Mouse (Mus musculus): Measurements from ENCODE around the gene Skap2.

Gene Skap2

DNA sequence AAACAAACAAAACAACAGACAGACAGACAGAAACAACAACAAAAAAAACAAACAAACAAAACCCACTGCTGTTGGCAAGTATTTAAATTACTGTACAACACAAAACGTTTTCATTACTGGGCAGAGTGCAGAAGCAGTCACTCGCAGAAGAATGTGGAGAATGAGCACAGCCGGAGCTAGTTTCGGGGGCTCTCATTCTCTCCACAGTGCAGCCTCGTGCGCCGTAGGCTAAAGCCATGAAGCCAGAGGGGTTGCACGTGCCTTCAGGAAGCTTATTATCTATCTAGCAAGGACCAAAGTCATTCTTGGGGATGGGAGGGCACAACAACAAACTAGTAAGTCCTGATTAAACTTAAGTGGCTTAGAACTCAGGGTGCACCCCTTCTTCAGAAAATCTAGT lies 152.0 kb downstream of the Skap2 start:
- Histone ChIP-seq H3K27me3 (ENCODE audit: control insufficient read depth, insufficient read depth, low read length, poor library complexity, severe bottlenecking) (no peaks in the 10 kb centered on the region), H3K36me3 (ENCODE audit: control insufficient read depth, insufficient read depth, low read length, poor library complexity, severe bottlenecking) (no peaks in the 10 kb centered on the region)
- no peak for DNase-seq (ENCODE audit: low read depth, low spot score)

DNA sequence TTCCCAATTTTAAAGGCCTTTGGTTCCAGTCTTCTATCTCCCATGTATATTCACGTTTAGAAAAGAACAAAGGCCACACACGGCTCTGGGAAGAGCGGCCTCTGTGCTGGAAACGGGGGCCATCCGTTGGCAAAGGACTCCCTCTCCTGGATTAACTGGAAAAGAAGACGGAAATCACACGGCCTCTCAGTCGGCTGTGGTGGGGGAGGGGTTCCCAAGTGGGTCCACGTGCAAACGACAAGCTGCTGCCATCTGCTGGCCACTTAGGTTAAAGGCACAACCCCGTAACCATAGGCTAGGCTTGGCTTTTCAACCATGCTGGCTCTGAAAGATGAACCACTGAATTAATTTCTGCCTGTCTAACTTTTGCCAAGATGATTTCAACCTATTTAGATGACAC lies 154.5 kb downstream of the Skap2 start:
- no peaks in the 10 kb centered on the region for H3K27me3 ChIP-seq (ENCODE audit: control insufficient read depth, insufficient read depth, low read length, poor library complexity, severe bottlenecking)
- no peaks in the 10 kb centered on the region for H3K36me3 ChIP-seq (ENCODE audit: control insufficient read depth, insufficient read depth, low read length, poor library complexity, severe bottlenecking)
- DNase-seq (ENCODE audit: low read depth, low spot score) = peak; percentile 84

DNA sequence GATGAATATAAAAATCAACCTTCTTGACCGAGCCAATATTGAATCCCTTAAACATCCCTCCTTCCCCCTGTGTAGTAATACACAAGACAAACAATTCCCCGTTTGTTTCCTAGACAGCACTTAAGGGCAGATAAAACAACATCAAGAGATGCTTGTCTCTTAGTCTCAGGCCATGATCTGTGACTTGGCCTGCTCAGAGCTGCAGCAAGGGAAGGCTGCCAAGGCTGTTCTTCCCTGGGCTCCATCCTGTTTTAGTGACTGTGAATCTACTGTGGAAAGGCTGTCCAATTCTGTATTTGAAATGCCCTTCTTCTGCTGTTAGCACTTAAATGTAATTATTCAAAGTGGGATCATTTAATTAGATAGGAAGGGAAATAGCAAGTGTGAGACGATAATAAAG lies 159.1 kb downstream of the Skap2 start:
- Histone ChIP-seq H3K27me3 (ENCODE audit: control insufficient read depth, insufficient read depth, low read length, poor library complexity, severe bottlenecking) (no peaks in the 10 kb centered on the region), H3K36me3 (ENCODE audit: control insufficient read depth, insufficient read depth, low read length, poor library complexity, severe bottlenecking) (no peaks in the 10 kb centered on the region)
- no peak for DNase-seq (ENCODE audit: low read depth, low spot score)

DNA sequence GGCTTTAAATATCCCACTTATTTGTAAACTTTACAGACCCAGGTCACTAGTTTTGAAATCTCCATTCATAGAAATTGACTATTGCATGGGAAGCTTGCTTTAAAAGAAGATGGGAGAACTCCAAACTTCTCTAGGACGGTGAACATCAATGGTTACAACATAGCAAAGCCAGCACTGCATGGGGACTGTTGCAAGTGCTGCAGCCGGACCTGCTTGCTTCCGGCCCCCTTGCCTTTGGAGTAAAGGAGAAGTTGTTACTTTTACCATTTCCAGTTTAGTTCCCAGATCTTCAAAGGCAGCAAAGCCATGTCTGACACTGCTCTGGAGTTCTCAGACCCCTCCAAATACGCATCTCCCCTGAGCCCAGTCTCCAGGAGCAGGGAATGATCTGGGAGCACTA lies 159.7 kb downstream of the Skap2 start:
- Histone ChIP-seq H3K27me3 (ENCODE audit: control insufficient read depth, insufficient read depth, low read length, poor library complexity, severe bottlenecking) (no peaks in the 10 kb centered on the region), H3K36me3 (ENCODE audit: control insufficient read depth, insufficient read depth, low read length, poor library complexity, severe bottlenecking) (no peaks in the 10 kb centered on the region)
- DNase-seq (ENCODE audit: low read depth, low spot score) = no peak

DNA sequence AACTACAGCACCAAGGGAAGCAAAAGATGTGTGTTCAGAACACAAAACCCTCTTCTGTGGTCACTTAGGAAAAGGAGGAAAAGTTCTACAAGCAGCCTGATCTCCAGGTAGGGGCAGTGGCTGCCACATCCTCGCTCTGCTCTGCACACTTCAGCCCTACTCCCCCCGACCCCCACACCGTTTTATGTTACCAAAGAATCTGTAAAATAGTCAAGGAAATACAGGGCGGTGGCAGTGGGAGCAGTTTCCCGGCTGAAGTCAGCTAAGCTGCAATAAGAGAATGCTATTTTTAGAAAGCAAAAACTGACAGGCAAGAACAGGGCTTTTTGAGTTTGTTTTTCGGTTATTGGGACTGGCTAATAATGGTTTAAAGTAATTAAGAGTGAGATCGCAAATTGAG lies 160.8 kb downstream of the Skap2 start:
- H3K36me3 ChIP-seq (ENCODE audit: control insufficient read depth, insufficient read depth, low read length, poor library complexity, severe bottlenecking) = no peaks in the 10 kb centered on the region
- H3K27me3 ChIP-seq (ENCODE audit: control insufficient read depth, insufficient read depth, low read length, poor library complexity, severe bottlenecking) = no peaks in the 10 kb centered on the region
- DNase-seq (ENCODE audit: low read depth, low spot score) = no peak

DNA sequence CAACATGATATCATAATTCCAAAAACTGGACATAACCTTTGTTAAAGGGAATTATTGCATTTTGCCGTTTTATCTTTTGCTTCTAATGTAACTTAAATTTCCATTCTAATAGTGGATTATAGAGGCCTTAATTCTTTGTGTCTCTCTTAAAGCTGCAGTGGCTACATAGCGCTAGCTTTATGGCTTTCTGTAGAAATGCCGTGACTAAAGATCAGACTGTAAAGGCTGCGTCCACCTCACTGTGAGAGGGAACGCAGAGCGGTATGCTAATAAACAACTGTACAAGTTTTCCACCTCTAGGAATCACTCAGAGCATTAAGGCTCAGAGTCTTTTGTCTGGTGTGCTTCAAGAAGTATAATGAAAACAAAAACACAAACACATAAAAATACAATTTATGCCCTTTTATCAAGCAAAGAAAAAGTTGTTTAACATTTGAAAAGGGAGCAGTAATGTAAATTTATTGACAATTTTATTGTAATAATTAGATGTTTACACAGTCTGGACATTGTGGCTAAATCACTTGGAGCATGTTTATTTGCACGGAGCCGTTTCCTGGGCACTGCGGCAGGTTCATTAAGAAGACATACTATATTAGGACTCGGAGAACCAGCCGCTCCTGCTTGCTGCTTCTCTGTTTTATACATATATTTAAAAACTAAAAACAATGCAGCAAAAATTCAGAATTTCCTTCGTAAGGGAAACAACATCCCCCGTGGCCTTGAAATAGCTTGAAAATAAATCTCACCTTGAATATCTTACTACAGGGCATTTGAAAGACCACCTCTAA lies 162.1 kb downstream of the Skap2 start:
- no peaks in the 10 kb centered on the region for H3K27me3 ChIP-seq (ENCODE audit: control insufficient read depth, insufficient read depth, low read length, poor library complexity, severe bottlenecking)
- no peaks in the 10 kb centered on the region for H3K36me3 ChIP-seq (ENCODE audit: control insufficient read depth, insufficient read depth, low read length, poor library complexity, severe bottlenecking)
- no peak for DNase-seq (ENCODE audit: low read depth, low spot score)

DNA sequence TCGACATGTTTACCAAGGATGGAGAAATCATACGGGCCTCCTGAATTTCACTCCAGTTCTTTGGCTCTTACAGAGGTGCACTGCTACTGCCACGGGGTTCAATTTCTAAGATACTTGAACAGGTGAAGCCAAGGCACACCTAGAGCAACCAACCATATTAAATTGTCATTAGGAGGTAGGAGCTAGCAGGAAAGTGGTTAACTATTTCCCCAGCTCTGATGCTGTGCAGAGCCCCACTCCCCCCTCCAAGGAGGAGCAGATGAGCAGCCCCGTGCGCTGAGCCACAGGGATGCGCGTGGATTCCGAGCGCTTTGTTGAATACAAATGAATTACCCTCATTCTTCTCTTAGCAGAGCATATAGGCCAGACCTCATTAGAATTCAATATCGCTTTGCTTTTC lies 162.8 kb downstream of the Skap2 start:
- DNase-seq (ENCODE audit: low read depth, low spot score) = no peak
- no peaks in the 10 kb centered on the region for H3K36me3 ChIP-seq (ENCODE audit: control insufficient read depth, insufficient read depth, low read length, poor library complexity, severe bottlenecking)
- no peaks in the 10 kb centered on the region for H3K27me3 ChIP-seq (ENCODE audit: control insufficient read depth, insufficient read depth, low read length, poor library complexity, severe bottlenecking)

DNA sequence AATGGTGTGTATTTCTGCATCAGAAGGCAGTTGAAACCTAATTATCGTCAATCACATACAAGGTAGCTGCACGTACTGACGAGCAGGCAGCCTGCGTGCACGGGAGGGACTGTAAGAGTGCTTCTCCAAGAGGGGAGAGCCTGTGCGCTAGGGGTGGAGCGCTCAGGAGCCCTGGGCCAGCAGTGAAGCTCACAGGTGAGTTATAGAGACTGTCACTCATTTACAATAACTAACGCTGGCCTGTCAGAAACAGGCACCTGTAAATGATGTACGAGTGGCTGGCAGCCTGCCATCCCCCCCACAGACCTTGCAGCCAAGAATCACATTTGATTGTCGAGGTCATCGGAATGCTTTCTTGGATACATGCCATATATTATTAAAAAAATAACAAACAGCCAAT lies 168.2 kb downstream of the Skap2 start:
- DNase-seq (ENCODE audit: low read depth, low spot score) = no peak

DNA sequence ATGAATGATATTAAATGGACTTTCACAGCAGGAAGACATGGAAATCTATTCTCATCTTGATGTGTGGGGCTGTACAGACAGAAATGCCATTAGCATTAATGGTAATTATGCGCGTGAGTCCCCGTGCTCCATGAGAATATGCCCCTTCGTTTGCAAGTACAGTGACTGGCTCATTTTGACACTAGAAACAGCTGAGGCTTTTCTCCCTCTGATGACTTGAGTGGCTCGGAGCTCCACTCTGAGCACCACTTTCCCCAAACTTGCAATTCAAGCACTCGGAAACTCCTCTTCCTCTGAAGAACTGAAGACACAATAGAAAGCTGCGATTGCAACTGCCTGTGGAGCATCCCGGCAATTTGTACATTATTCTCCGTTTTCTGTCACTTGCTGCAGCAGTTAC lies 169.3 kb downstream of the Skap2 start:
- Histone ChIP-seq H3K36me3 (ENCODE audit: control insufficient read depth, insufficient read depth, low read length, poor library complexity, severe bottlenecking) (no peaks in the 10 kb centered on the region), H3K27me3 (ENCODE audit: control insufficient read depth, insufficient read depth, low read length, poor library complexity, severe bottlenecking) (no peaks in the 10 kb centered on the region)
- no peak for DNase-seq (ENCODE audit: low read depth, low spot score)

More for the DNA sequence above, 168.2 kb downstream of the Skap2 start:
- Histone ChIP-seq H3K27me3 (ENCODE audit: control insufficient read depth, insufficient read depth, low read length, poor library complexity, severe bottlenecking) (no peaks in the 10 kb centered on the region), H3K36me3 (ENCODE audit: control insufficient read depth, insufficient read depth, low read length, poor library complexity, severe bottlenecking) (no peaks in the 10 kb centered on the region)

DNA sequence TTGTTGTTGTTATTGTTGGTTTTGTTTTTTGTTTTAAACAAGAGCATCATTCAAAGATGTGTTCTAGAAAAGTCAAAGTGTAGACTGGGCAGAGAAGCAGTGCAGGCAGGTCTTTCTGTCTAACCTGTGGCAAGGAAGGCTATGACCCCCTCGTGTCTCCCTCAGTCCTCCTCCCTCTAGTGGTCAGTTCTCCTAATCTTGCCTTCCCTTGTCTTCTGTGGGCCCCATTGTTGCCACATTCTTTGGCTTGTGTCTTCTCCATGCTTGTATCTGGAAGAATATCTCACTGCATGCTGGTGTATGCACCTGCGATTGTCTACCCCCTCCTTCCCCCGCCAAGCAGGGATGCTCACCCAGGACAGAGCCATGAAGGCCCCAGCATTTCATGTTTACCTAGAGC lies 174.2 kb downstream of the Skap2 start:
- no peaks in the 10 kb centered on the region for H3K27me3 ChIP-seq (ENCODE audit: control insufficient read depth, insufficient read depth, low read length, poor library complexity, severe bottlenecking)
- no peaks in the 10 kb centered on the region for H3K36me3 ChIP-seq (ENCODE audit: control insufficient read depth, insufficient read depth, low read length, poor library complexity, severe bottlenecking)
- DNase-seq (ENCODE audit: low read depth, low spot score) = no peak

DNA sequence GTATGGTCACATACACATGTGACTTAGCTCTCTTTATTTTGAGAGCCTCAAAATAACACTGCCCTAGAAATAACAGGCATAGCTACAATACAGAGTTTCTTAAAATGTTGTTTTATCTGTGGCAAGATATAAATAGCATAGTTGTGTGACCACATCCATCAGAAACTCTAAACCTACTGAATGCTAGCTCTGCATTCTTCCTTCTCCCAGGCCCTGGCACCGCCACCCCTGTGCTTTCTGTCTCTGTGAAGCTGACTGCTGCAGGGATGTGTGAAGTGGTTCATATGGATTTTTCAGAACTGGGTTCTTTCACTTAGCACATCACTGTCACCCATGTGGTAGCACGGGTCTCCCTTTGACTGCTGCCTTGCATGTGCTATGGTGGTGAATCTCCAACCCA lies 179.0 kb downstream of the Skap2 start:
- no peaks in the 10 kb centered on the region for H3K36me3 ChIP-seq (ENCODE audit: control insufficient read depth, insufficient read depth, low read length, poor library complexity, severe bottlenecking)
- DNase-seq (ENCODE audit: low read depth, low spot score) = no peak
- no peaks in the 10 kb centered on the region for H3K27me3 ChIP-seq (ENCODE audit: control insufficient read depth, insufficient read depth, low read length, poor library complexity, severe bottlenecking)

DNA sequence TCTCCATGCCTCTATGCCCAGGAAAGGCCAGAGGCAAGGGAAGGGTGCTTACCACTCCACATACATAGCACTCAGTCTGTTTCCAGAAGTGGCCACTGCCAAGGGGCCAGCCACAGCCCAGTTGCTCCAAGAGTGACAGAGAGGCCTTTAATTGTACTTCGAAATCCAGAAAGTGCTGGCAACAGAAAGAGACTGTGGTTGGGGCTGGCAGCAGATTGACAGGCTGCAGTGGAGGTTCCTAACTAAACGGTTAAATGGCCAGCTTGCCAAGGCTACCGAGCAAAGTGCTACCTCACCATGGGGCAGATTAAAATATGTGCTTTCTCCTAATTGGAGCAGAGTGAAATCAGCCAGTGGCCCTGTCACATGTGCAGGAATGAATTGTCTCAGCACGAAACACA lies 186.7 kb downstream of the Skap2 start:
- no peak for DNase-seq (ENCODE audit: low read depth, low spot score)
- Histone ChIP-seq H3K36me3 (ENCODE audit: control insufficient read depth, insufficient read depth, low read length, poor library complexity, severe bottlenecking) (no peaks in the 10 kb centered on the region), H3K27me3 (ENCODE audit: control insufficient read depth, insufficient read depth, low read length, poor library complexity, severe bottlenecking) (no peaks in the 10 kb centered on the region)

DNA sequence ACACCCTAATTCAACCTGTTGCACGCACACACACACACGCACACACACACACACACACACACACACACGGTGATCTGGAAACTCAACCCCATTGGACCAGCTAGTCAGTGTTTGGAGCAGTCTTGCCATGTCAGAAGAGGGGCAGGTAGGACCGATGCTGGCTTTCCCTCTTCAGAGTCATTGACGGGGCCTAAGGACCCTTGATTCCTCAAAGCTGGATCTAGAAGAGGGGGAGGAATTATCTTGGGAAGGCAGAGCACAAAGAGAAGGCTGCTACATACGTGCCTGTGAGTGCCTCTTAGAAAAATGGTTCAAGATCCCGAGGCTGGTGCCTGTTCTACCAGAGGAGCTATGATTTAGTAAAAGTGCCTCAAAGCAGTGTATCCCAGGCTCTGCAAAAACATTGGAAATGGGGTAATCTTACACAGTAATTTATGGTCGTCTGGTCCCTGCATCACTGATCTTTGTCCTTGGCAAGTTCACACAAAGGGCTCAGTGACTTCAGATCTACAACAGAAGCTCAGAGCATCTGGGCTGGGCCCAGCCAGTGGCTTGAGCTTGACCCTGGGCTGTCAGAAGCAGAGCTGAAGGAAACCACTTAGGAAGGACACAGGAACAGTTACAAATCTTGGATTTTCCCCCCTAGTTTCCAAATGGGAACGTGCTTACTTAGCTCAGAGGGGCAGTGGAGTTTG lies 188.1 kb downstream of the Skap2 start:
- no peaks in the 10 kb centered on the region for H3K36me3 ChIP-seq (ENCODE audit: control insufficient read depth, insufficient read depth, low read length, poor library complexity, severe bottlenecking)
- DNase-seq (ENCODE audit: low read depth, low spot score) = no peak
- no peaks in the 10 kb centered on the region for H3K27me3 ChIP-seq (ENCODE audit: control insufficient read depth, insufficient read depth, low read length, poor library complexity, severe bottlenecking)

DNA sequence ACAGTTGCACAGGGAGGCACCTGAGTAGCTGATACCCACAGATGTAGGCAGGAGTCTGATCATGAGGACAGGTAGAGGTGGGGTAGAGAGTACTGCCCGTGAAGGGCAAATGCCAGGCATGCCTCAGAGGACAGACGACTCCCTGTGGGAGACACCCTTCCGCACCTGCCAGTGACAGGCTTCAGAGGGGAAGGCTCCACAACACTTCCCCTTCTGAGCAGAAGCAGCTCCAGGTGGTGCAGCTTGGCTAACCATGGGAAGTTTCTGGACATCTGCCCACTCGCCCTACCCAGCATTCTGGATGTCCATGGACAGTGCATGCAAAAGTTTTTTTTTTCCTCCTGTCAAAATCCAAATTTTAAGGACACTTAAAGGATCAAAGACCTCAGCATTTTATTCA lies 190.3 kb downstream of the Skap2 start:
- no peaks in the 10 kb centered on the region for H3K36me3 ChIP-seq (ENCODE audit: control insufficient read depth, insufficient read depth, low read length, poor library complexity, severe bottlenecking)
- DNase-seq (ENCODE audit: low read depth, low spot score) = no peak
- no peaks in the 10 kb centered on the region for H3K27me3 ChIP-seq (ENCODE audit: control insufficient read depth, insufficient read depth, low read length, poor library complexity, severe bottlenecking)

DNA sequence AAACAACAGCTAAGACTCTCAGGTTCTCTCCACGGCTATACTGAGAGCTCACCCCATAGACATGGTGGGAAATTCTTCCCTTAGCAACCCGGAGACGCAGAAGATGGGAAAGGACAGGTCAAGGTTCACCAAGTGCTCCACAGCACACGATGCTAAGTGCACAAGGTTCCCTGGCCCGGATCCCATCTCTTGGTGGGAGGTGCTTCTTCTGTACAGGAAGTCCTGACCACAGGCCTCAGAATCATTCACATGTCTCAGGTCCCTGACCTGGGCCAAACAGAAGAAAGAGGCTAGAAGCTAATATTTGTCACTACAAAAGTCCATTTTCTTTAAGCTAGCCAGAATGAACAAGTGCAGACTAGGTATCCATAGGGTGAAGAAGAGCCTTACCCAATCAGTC lies 191.5 kb downstream of the Skap2 start:
- H3K27me3 ChIP-seq (ENCODE audit: control insufficient read depth, insufficient read depth, low read length, poor library complexity, severe bottlenecking) = no peaks in the 10 kb centered on the region
- DNase-seq (ENCODE audit: low read depth, low spot score) = no peak
- H3K36me3 ChIP-seq (ENCODE audit: control insufficient read depth, insufficient read depth, low read length, poor library complexity, severe bottlenecking) = no peaks in the 10 kb centered on the region

Measured in splenic B cell, adult 2 months (primary cell).